Mouse (Mus musculus) heart, adult 9 months (tissue): ENCODE data around the gene Erg.

Experiments used
- DNase-seq, 2 experiments: peaks; one replicate each; pipeline ENCODE4 v3.0.0; 2022; ENCODE audit warnings: low spot score in 2 of 2

The Erg gene

DNA sequence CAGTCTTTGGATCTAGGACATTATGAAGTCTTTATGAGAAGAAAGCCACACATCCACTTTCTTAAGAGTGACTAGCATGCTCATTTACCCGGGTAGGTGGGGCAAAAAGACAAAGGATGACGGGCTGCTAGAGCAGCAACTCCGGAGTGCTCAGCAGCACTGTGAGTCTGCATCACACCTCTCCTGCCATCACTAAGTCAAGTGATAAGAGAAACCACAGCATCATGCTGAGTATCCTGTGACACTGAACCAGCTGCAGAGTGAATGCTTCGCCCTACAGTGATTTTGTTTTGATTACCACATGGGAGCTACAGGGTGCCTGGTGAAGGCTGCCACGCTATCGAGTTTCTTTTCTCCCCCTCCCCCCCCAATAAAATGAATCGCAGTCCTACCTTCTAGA, 145.2 kb downstream of the Erg start:
- DNase-seq, result no peak

DNA sequence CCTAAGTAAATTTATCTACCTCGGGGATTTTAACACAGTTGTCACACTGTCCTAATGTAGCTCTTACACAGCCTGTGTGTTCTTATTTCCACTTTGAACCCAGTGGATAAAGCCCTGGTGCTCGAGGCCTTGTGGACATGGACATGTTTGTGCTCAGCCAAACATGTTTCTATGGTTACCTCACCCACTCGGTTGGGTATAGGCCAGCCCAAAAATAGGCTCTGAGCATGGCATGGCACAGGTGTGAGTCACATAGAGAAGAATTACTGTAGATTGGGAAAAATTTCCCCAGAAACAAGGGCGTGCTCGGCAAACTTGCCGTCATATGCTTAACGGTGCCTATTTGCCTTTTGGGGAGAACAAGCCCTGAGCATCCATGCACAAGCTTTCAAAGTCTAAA, 146.1 kb downstream of the Erg start:
- DNase-seq, result no peak

- no peak for DNase-seq
Measured at GRCm38 (mm10) chr16:95439794-95440193, 146.6 kb downstream of the Erg start.

DNA sequence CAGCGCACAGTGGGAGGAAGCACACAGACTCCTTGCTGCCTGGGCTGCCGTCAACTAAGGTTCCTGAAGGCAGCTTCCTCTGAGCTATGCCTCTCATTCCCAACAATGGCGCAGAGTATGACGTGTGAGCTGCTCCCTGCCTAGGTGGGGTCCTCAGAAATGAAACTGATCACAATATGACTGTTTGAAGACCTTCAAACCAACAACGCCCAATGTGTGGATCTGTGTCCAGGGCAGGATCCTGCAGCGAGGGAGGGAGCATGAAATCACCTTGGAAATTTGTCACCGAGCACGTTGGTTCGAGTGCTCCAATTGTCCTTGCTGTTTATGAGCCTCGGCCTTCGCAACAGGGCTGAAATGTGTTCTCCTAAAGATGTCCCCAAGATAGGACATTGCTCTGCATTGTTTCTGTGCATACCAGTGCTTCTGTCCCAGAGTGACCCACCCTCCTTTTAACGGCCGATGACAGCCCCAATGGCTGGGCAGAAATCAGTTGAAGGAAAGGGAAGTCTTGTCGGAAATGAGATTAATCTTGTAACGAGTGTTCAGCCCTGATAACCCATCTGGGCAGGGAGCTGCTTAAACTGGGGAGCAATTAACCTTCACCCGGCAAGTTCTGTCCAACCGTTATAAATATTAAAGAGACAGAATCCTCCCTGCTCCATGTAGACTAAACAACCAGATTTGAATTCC, 147.4 kb downstream of the Erg start:
- peak; percentile 78 to 92 for DNase-seq

DNA sequence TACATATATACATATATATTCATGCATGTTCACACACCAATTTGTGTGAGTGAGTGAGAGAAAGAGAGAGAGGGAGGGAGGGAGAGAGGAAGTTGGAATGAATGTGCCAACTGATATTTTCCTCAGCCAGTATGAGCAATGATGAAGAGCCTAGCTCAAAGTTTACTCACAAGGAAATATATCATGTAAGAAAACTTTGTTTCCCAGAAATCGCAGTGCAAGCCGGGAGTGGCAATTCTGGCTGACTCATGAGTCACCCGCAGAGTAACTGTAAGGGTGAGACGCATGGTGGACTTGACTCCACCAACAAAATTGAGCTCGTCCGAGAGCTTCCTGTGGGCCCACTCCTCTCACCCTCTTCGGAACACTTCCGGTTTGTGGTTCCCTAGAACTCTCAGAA, 149.8 kb downstream of the Erg start:
- no peak for DNase-seq

DNA sequence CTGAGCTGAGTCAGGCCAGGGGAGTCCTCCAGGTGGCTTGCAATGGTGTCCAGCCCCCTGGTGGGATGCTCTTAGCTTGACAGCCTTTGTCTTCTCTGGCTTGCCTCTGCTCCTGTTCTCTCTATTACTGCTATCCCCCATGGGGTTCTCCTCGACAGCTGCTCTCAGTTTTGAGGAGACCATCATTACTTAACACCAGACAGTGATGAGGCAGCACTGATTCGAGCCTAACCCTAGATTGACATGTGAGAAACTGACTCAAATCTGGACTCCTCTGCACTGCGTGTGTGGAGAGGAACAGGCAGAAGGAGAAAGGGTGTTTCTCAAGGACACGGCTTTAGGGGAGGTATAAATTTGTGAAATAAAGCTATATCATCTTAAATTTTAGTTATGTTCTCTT, 150.3 kb downstream of the Erg start:
- DNase-seq, result no peak

DNA sequence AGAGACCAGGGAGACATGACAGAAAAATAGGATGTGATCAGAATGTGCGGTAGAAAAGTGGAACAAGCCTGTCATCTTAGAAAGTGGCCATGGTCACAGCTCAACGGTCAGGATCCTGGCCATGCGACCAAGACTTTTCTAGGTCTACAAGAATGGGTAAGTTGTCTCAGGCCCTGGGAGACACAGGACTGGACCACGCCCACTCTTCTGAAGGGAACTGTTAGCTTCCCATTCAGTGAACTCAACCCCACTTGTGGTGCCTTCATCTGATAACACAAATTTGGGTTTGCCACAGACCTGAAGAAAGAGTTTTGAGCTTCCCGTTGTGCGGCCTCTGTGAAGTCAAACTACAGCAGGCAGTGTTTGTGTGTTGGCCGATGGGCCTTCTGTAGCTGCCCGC, 152.0 kb downstream of the Erg start:
- no peak for DNase-seq

- DNase-seq, result peak; percentile 48 to 70
Measured at GRCm38 (mm10) chr16:95432540-95432971, 153.8 kb downstream of the Erg start.

- DNase-seq, result no peak
Measured at GRCm38 (mm10) chr16:95429851-95430250, 156.5 kb downstream of the Erg start.

GRCm38 (mm10) chr16:95428239-95428638, 158.2 kb downstream of the Erg start:
- DNase-seq, result no peak

GRCm38 (mm10) chr16:95427512-95427911, 158.9 kb downstream of the Erg start:
- DNase-seq, result no peak

DNA sequence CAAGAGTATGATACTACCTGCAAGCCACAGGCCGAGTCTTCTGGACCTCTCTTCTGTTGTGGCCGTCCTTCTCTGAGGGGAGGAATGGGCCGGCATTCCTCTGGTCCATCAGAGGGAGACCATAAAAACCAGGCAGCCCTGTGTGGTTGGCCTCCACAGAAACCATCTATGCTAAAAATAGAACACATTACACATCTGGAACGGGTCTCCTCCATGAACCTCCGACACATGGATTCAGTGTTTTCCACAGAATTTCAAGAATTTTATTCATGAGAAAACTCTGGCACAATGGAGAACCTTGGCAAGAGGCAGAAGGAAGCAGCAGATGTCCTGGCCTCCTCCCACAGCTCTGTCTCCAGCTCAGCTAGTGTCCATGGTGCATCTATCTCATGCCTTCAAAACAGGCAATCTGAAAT, 163.7 kb downstream of the Erg start:
- no peak for DNase-seq

DNA sequence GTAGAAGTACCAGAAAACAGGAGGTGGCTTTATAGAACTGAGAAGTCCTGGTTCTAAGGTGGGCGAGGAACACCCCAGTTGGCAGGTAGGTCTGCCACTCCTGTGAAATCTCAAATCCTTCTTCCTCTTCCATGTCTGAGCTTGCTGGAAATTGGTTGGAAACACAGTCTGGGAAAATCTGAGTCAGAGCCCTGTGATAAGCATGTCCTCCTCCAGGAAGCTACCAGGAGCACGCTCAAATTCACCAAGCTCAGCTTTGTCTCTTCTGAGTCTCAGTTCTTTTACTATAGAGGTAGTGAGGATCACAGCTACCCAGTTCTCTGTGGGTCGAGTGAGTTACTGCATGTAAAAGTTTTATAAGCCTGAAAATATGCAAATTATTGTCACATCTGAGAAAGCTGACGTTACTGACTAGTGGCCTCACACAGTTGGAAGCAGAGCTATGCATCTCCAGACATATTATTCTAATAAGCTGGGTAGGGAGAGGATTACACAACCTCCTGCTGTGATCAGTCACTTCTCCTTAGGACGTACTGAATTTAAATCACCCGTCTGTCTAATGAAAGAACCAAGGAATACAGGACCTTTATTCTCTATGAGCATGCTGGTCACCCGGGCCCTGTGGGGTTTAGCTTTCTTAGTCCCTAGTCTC, 165.0 kb downstream of the Erg start:
- no peak for DNase-seq

DNA sequence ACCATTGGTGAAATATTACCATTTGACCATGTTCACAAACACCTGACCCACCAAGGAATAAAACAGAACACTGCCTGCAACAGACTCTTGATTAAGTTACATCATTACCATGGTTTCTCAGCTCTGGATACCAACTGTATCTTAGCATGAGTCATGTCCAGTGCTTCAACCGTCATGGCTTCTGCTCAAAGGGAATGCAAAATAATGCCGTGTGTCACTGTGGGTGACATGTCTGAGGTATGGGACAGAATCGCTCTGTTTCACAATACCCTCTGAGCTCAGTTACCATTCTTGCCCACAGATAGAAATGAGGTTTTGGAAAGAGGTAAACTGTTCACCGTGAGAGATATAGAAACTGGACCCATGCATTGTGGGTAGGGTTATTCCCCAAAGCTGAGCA, 170.5 kb downstream of the Erg start:
- no peak for DNase-seq

GRCm38 (mm10) chr16:95415372-95415771, 171.0 kb downstream of the Erg start:
- DNase-seq, result no peak

DNA sequence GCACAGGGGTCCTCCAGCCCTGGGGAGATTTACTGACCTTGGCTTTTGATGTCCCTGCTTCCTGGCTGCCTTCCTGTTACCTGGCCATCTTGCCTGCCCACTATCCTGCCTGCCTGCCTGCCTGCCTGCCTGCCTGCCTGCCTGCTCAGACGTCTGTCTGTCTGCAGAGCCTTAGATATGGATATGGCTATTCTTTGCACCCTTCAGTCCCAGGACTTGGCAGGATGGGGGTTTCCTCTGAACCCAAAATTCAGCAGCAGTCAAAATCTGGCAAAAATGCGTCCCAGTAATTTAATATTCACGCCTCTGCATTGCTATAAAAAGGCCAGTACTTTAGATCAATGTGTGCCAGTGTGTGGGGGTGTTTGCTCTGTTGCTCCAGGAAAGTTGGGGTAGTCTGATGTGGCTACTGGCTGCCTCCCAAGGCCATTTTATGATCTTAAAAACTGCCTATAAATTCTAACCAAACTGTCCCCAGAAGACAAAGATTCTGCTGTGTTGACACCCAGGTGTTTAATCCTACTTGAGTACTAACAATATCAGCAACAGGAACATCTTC, 172.9 kb downstream of the Erg start:
- no peak for DNase-seq

DNA sequence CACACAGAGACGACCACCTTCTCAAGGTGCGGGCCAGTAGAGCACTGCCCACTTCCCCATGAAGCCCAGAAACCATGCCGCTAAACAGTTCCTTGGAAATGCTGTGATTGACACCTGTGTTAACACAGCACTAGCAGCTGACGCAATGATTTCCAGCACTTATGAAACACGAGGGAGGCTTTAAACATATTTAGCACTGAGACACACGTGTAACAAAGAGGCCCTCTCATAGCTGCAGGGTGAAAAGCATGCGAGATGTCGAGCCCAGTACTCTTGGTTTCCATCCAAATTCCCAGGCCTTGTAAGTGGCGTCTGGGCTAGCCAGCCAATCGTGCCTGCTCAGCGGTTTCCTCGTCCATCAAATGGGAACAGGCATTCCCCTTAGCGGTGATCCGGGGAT, 178.3 kb downstream of the Erg start:
- no peak for DNase-seq

DNA sequence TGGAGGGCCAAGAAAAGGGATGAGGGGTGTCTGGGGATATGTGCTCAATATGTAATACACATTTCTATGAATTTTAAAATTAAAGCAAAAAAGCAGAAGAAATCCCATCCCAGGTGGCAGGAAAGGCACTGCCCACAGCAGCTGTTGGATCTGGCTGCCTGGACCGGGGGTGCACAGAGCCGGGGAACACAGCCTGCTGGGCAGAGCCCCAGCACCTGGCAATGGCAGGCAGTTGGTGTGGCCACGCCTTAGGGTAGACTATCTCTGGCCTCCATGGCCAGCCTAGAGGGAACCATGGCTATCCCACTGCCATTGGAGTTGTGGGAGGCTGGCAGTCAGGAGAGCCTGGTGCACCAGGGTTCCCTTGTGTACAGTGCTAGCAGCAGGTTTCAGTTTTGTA, 180.9 kb downstream of the Erg start:
- DNase-seq, result no peak

- peak; percentile 36 to 73 for DNase-seq
Measured at GRCm38 (mm10) chr16:95403453-95403852, 182.9 kb downstream of the Erg start.

- peak in 1 of 2 experiments; percentile 22 for DNase-seq
Measured at GRCm38 (mm10) chr16:95401869-95402268, 184.5 kb downstream of the Erg start.

DNA sequence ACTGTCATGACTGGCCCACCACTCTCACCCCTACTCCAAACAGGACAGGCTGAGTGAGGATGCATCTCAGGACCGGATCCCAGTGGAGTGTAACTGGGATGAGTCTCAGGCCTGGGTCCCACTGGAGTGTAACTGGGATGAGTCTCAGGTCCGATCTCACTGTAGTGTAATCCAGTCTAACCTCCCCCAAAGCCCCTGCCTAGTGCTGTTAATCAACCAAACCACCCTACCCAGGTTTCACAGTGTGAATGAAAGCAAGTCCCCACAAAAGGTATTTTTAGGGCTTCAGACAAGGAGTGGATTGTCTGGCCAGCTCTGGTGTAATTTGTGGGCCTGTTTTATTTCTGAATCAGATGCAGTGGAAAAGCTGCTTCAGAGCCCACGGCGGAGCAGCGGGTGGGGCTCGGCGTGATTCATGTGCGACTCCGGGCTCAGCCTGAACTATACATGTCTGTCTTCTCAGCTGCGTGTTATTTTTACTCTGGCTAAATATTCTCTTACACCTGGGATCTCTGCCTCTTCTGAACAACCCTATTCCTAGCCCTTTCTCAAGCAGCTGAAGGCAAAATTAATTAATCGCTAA, 187.5 kb downstream of the Erg start:
- DNase-seq, result no peak

GRCm38 (mm10) chr16:95390787-95391186, 195.6 kb downstream of the Erg start:
- no peak for DNase-seq
